Mouse (Mus musculus): ENCODE data around the gene Aak1. TPM values are rescaled to one million over a fixed set of nuclear protein-coding genes. Genes with fewer than 3 reads are reported as not detected.

Aak1 gene
- total and polyA plus RNA-seq, 3 experiments: 2.8 to 21.0 (median 7.1) TPM

DNA sequence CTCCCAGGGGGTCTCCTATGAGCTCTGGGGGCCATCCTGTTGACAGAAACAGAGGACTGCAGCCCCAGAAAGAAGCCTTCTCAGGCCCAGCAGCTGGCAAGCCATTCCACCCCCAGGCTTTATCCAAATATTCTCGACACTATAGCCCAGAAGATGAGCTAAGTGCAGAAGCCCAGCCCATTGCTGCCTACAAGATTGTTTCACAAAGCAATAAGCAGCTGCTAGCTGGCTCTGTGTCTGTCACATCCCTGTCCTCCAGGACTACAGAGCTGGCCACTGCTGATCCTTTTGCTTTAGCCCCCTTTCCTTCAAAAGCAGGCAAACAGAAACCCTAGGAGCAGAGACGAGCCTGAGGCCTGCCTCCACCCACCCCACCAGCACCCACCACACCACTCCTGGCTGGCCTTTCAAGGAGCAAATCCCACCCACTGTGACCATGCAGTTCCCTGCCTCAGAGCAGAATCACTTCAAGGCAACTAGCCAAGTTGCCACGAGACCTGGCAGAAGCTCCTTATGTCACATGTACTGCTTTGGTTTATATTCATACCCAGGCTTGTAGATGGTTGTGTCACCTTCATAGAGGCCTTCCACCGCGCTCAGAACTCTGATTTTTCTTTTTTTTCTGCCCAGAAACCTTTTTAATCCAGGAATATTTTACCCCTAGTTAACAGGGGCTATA lies 147.5 kb downstream of the Aak1 start:
- DNase-seq (ENCODE audit: extremely low read depth): no peak
- no peak overlapping the region for H3K9ac ChIP-seq (ENCODE audit: insufficient read depth, low read depth)
- in situ Hi-C loops (cut with MboI; ENCODE audit: low pct_ligation_motif_present, low pct_unique_long_range_greater_than_20kb, low sequenced_read_pairs): no loop called here
- H3K79me2 ChIP-seq (replicated peaks; ENCODE audit: control insufficient read depth, extremely low read depth, insufficient read depth, poor library complexity, severe bottlenecking): no peaks in the 10 kb centered on the region
- peaks cover 19 to 49% of the 10 kb centered on the region in 2 experiments for H3K36me3 ChIP-seq (replicated peaks in 1 of 2; ENCODE audit: control insufficient read depth in 1 of 2, insufficient read depth in 1 of 2, low read length in 1 of 2)
- no peaks in the 10 kb centered on the region for H3K9me3 ChIP-seq (replicated peaks; ENCODE audit: low read length)
- no peak overlapping the region for H3K4me2 ChIP-seq (ENCODE audit: insufficient read depth, low read depth, poor library complexity, severe bottlenecking)
- peaks cover 4 to 11% of the 10 kb centered on the region in 2 experiments; a peak in 2 of 4 replicates for H3K4me1 ChIP-seq (ENCODE audit: control insufficient read depth in 1 of 2, insufficient read depth in 2 of 2)
- H3K27ac ChIP-seq (ENCODE audit: insufficient read depth, low read depth): no peak overlapping the region
- TF ChIP-seq ZC3H11A (IDR thresholded peaks at IDR 0.05; ENCODE audit: low read depth, low read length) (no peak), KAT2A (IDR thresholded peaks at IDR 0.05; ENCODE audit: insufficient replicate concordance, low read length) (no peak), IRF4 (IDR thresholded peaks at IDR 0.05; ENCODE audit: low read depth, low read length) (no peak), ELF1 (IDR thresholded peaks at IDR 0.05; ENCODE audit: low read depth, low read length) (no peak), HCFC1 (IDR thresholded peaks at IDR 0.05; ENCODE audit: low read depth, low read length) (no peak), USF2 (conservative IDR thresholded peaks at IDR 0.05; ENCODE audit: low read depth, low read length) (no peak), MAX (IDR thresholded peaks at IDR 0.05; ENCODE audit: low read length) (no peak), MXI1 (IDR thresholded peaks at IDR 0.05; ENCODE audit: low read depth, low read length) (no peak), JUN (IDR thresholded peaks at IDR 0.05; ENCODE audit: insufficient read depth, low read depth, low read length) (no peak), SIN3A (IDR thresholded peaks at IDR 0.05; ENCODE audit: low read length) (no peak), UBTF (IDR thresholded peaks at IDR 0.05; ENCODE audit: low read depth, low read length) (no peak), SMC3 (IDR thresholded peaks at IDR 0.05; ENCODE audit: low read depth, low read length) (no peak)
- H3K4me3 ChIP-seq (replicated peaks in 1 of 3; ENCODE audit: low read depth in 2 of 3, low read length in 2 of 3, poor library complexity in 1 of 3): no peak overlapping the region
- dilution Hi-C loops (cut with MboI; ENCODE audit: extremely low pct_ligation_motif_present, extremely low pct_unique_long_range_greater_than_20kb, low sequenced_read_pairs): no loop called here
- H3K27me3 ChIP-seq (replicated peaks): no peaks in the 10 kb centered on the region

DNA sequence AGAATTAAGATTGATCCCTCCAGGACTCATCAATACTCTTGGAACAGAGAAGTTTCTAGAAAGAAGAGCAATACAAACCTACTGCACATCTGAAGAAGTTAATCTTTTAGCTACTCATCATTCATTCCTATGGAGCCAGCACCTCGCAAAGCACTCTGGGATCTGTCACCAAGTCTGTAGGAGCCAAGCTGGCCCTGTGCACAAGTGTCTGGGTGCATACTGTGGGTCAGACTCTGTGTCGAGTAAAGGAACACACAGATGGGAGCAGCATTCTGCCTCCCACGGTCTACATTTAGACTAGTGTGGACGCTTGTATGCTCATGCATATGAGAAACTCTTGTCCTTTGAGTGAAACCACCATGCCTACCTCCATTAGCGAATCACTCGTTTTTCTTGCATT lies 148.0 kb downstream of the Aak1 start:
- Histone ChIP-seq H3K4me3 (replicated peaks in 1 of 3; ENCODE audit: low read depth in 2 of 3, low read length in 2 of 3, poor library complexity in 1 of 3) (no peak overlapping the region), H3K36me3 (replicated peaks in 1 of 2; ENCODE audit: control insufficient read depth in 1 of 2, insufficient read depth in 1 of 2, low read length in 1 of 2) (peaks cover 19 to 46% of the 10 kb centered on the region in 2 experiments), H3K4me1 (ENCODE audit: control insufficient read depth in 1 of 2, insufficient read depth in 2 of 2) (peaks cover 8 to 17% of the 10 kb centered on the region in 2 experiments), H3K9ac (ENCODE audit: insufficient read depth, low read depth) (no peak overlapping the region), H3K79me2 (replicated peaks; ENCODE audit: control insufficient read depth, extremely low read depth, insufficient read depth, poor library complexity, severe bottlenecking) (no peaks in the 10 kb centered on the region), H3K9me3 (replicated peaks; ENCODE audit: low read length) (no peaks in the 10 kb centered on the region), H3K27ac (ENCODE audit: insufficient read depth, low read depth) (no peak overlapping the region), H3K27me3 (replicated peaks) (no peaks in the 10 kb centered on the region), H3K4me2 (ENCODE audit: insufficient read depth, low read depth, poor library complexity, severe bottlenecking) (no peak overlapping the region)
- no peak for TF ChIP-seq JUND (conservative IDR thresholded peaks at IDR 0.05; ENCODE audit: low read depth, low read length)
- TF ChIP-seq RAD21 (IDR thresholded peaks at IDR 0.05; ENCODE audit: low read depth, low read length): no peak
- TF ChIP-seq MAX (IDR thresholded peaks at IDR 0.05; ENCODE audit: low read length): no peak
- no peak for TF ChIP-seq CTCF (conservative IDR thresholded peaks at IDR 0.05 in 1 of 2, IDR thresholded peaks at IDR 0.05 in 1 of 2; ENCODE audit: low read depth in 2 of 2, low read length in 2 of 2)
- TF ChIP-seq PAX5 (IDR thresholded peaks at IDR 0.05; ENCODE audit: low read length): no peak
- TF ChIP-seq ETS1 (conservative IDR thresholded peaks at IDR 0.05; ENCODE audit: low read depth, low read length): no peak
- TF ChIP-seq ZNF384 (IDR thresholded peaks at IDR 0.05; ENCODE audit: low read depth, low read length): no peak
- TF ChIP-seq MAZ (IDR thresholded peaks at IDR 0.05; ENCODE audit: low read depth, low read length): no peak
- TF ChIP-seq CHD2 (IDR thresholded peaks at IDR 0.05; ENCODE audit: low read length): no peak
- TF ChIP-seq ZKSCAN1 (IDR thresholded peaks at IDR 0.05; ENCODE audit: borderline replicate concordance, low read depth, low read length): no peak
- TF ChIP-seq KAT2A (IDR thresholded peaks at IDR 0.05; ENCODE audit: insufficient replicate concordance, low read length): no peak
- no peak for TF ChIP-seq POLR2AphosphoS2 (IDR thresholded peaks at IDR 0.05; ENCODE audit: low read depth, low read length)
- TF ChIP-seq USF1 (IDR thresholded peaks at IDR 0.05; ENCODE audit: low read depth, low read length): no peak
- TF ChIP-seq E2F4 (IDR thresholded peaks at IDR 0.05; ENCODE audit: insufficient replicate concordance, low read depth, low read length): no peak
- no peak for TF ChIP-seq JUN (IDR thresholded peaks at IDR 0.05; ENCODE audit: insufficient read depth, low read depth, low read length)
- DNase-seq (ENCODE audit: extremely low read depth): no peak
- in situ Hi-C loops (cut with MboI; ENCODE audit: low pct_ligation_motif_present, low pct_unique_long_range_greater_than_20kb, low sequenced_read_pairs) (no loop called here), dilution Hi-C loops (cut with MboI; ENCODE audit: extremely low pct_ligation_motif_present, extremely low pct_unique_long_range_greater_than_20kb, low sequenced_read_pairs) (no loop called here)
